Mouse (Mus musculus) testis, adult 2 months (tissue): ENCODE measurements at regions not wholly inside any gene's neighbourhood (a gene's known extent, or its start where the extent isn't known, plus 50 kb on each side); places are given as distances from the start of the nearest gene placed in this dataset.

Experiments
- H3K27ac ChIP-seq: fragments of 200-500 bp; 2 replicates; pipeline ENCODE4 v1.5.1; 2012; ENCODE audit warnings: low read depth, low read length; ENCODE audit not compliant: control insufficient read depth, insufficient read depth
- H3K27me3 ChIP-seq: fragments of 200-500 bp; 2 replicates; pipeline ENCODE4 v1.6.1; 2012; ENCODE audit warnings: mild to moderate bottlenecking, low read length, moderate library complexity; ENCODE audit not compliant: control insufficient read depth, insufficient read depth
- H3K36me3 ChIP-seq: fragments of 200-500 bp; 2 replicates; pipeline ENCODE4 v1.6.1; 2012; ENCODE audit warnings: mild to moderate bottlenecking, low read length; ENCODE audit not compliant: control insufficient read depth, insufficient read depth
- H3K4me1 ChIP-seq: fragments of 200-500 bp; 2 replicates; pipeline ENCODE4 v1.6.1; 2012; ENCODE audit warnings: low read length; ENCODE audit not compliant: control insufficient read depth, insufficient read depth
- H3K4me3 ChIP-seq: fragments of 200-500 bp; 2 replicates; pipeline ENCODE4 v1.5.1; 2012; ENCODE audit warnings: low read depth, mild to moderate bottlenecking, low read length, moderate library complexity, mixed read lengths; ENCODE audit not compliant: control insufficient read depth
- CTCF ChIP-seq: fragments of 200-500 bp; IDR thresholded peaks from 2 replicates; pipeline ENCODE4 v1.5.1; 2012; ENCODE audit warnings: low read depth, mild to moderate bottlenecking, inconsistent platforms, low read length, moderate library complexity; ENCODE audit not compliant: control insufficient read depth, insufficient read depth, insufficient replicate concordance
- POLR2A ChIP-seq: fragments of 200-500 bp; IDR thresholded peaks from 2 replicates; pipeline ENCODE4 v1.6.1; 2012; ENCODE audit warnings: low read depth, mild to moderate bottlenecking, inconsistent platforms, low read length, moderate library complexity; ENCODE audit not compliant: control insufficient read depth

GRCm38 (mm10) chr13:110747223-110747868 lies 352.5 kb downstream of the Plk2 start:
- Histone ChIP-seq H3K27ac (no peak overlapping the region), H3K27me3 (no peaks in the 10 kb centered on the region), H3K4me1 (no peaks in the 10 kb centered on the region), H3K36me3 (no peaks in the 10 kb centered on the region), H3K4me3 (no peak overlapping the region)
- no peak for TF ChIP-seq CTCF
- TF ChIP-seq POLR2A, result no peak

DNA sequence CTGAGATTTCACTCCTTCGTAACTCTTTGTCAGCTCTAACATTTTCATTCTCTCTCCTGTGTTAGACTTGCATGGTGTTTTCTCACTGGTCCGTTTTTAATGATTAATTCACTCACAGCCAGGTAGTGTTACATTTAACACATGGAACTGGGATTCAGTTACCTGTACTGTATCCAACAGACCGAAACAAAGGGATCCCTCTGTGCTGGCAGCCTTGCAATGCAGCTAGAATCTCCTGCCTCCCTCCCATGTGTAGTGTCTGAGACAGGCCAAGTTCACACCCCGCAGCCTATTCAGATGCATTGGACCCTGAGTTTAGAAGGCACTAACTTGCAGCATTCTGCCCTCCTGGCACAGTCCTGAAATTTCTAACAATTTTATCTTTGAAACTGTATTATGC lies 357.9 kb downstream of the Plk2 start:
- TF ChIP-seq CTCF, result no peak
- TF ChIP-seq POLR2A, result no peak
- Histone ChIP-seq H3K27me3 (no peaks in the 10 kb centered on the region), H3K4me3 (no peak overlapping the region), H3K4me1 (no peaks in the 10 kb centered on the region), H3K36me3 (no peaks in the 10 kb centered on the region), H3K27ac (no peak overlapping the region)

DNA sequence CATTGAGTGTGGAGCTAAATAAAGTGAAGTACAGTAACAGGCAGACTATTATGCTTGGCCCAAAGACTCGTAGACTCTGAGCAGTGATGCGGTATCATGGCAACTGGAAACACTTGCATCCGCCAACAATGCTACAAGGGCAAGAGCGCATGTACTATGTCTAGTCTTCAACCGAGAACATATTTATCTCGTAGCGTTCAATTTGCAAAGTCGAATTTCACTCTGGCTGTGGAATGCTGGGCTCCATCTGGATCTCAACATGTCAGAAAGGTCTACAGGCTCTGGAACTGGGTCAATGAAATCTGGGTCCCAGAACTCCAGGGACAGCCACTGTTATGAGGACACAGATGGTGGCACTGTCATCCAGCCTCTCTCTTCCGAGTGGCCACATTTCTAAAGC lies 359.7 kb downstream of the Plk2 start:
- Histone ChIP-seq H3K27ac (no peak overlapping the region), H3K36me3 (no peaks in the 10 kb centered on the region), H3K4me3 (no peak overlapping the region), H3K4me1 (no peaks in the 10 kb centered on the region), H3K27me3 (no peaks in the 10 kb centered on the region)
- no peak for TF ChIP-seq POLR2A
- TF ChIP-seq CTCF, result no peak

GRCm38 (mm10) chr13:110756877-110757276 lies 362.0 kb downstream of the Plk2 start:
- no peak overlapping the region for H3K4me3 ChIP-seq
- no peaks in the 10 kb centered on the region for H3K4me1 ChIP-seq
- TF ChIP-seq POLR2A (no peak), CTCF (no peak)
- no peaks in the 10 kb centered on the region for H3K36me3 ChIP-seq
- no peak overlapping the region for H3K27ac ChIP-seq
- no peaks in the 10 kb centered on the region for H3K27me3 ChIP-seq

DNA sequence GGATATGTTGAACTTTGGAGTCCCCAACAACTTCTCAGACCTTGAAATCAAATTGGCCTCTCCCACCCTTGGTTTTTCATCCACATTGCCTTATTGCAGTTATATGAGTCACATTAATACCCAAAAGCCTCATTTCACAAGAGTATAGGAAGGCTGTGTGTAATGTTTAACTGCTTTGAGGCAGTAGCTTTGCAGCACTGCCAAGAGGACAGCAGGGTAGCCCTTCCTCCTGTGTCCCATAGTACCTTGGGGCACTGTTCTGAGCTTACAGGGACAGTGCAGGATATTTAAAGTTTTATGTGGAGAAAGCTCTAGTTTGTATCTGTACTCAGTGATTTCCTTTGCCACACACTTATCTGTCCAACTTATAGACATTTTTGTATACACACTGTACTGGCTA lies 374.4 kb downstream of the Plk2 start:
- Histone ChIP-seq H3K4me3 (no peak overlapping the region), H3K36me3 (no peaks in the 10 kb centered on the region), H3K27ac (no peak overlapping the region), H3K27me3 (no peaks in the 10 kb centered on the region), H3K4me1 (no peaks in the 10 kb centered on the region)
- TF ChIP-seq POLR2A (no peak), CTCF (no peak)

GRCm38 (mm10) chr13:110775251-110775650 lies 380.4 kb downstream of the Plk2 start:
- Histone ChIP-seq H3K27me3 (no peaks in the 10 kb centered on the region), H3K4me3 (no peak overlapping the region), H3K27ac (no peak overlapping the region), H3K36me3 (no peaks in the 10 kb centered on the region), H3K4me1 (no peaks in the 10 kb centered on the region)
- TF ChIP-seq CTCF, result no peak
- no peak for TF ChIP-seq POLR2A

DNA sequence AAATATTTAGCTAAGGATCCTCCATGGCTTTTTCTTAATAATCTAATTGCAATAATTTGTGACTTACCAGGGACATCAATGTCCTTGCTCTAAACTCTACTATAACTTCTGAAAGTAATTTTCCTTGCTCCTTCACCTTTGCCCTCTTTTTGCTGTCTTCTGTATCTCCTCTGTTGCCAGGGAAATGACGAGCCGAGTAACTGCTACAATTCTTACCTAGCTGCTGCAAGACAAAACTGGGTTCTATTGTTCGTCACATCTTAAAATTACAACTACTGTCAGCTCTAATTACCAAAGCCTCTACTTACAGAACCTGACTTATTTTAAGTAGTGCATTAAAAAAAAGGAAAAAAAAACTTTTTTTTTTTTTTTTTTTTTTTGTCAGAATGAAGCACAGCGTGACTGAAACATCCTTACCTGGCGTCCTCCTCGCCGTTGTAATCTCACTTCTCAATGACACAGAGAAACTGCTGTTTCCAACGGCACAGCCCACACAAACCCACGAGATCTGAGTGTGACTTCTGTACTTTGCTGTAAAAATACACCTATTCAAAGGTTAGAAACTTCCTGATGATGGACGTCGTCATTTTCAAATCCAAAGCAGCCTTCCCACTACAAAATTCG lies 389.4 kb downstream of the Plk2 start:
- TF ChIP-seq POLR2A, result no peak
- no peak for TF ChIP-seq CTCF
- Histone ChIP-seq H3K4me1 (no peaks in the 10 kb centered on the region), H3K36me3 (no peaks in the 10 kb centered on the region), H3K27ac (no peak overlapping the region), H3K4me3 (no peak overlapping the region), H3K27me3 (no peaks in the 10 kb centered on the region)
